Mouse (Mus musculus) gonadal fat pad, adult 2 months (tissue): ENCODE results near the gene Myrf. TPM values are rescaled to one million over a fixed set of nuclear protein-coding genes. Genes with fewer than 3 reads are reported as not detected.

Source experiments
- DNase-seq: peaks from one replicate; pipeline ENCODE4 v3.0.0-alpha.2; 2012; ENCODE audit warnings: low read depth
- polyA plus RNA-seq: library from polyadenylated mRNA; depleted of rRNA; stranded (reverse); fragments of >200 nt; gene quantifications from 2 replicates; pipeline ENCODE4 v1.2.3, GENCODE M21; 2012; rRNA removed

The Myrf gene
- 7.3 and 7.6 TPM in 2 replicates for polyA plus RNA-seq

DNA sequence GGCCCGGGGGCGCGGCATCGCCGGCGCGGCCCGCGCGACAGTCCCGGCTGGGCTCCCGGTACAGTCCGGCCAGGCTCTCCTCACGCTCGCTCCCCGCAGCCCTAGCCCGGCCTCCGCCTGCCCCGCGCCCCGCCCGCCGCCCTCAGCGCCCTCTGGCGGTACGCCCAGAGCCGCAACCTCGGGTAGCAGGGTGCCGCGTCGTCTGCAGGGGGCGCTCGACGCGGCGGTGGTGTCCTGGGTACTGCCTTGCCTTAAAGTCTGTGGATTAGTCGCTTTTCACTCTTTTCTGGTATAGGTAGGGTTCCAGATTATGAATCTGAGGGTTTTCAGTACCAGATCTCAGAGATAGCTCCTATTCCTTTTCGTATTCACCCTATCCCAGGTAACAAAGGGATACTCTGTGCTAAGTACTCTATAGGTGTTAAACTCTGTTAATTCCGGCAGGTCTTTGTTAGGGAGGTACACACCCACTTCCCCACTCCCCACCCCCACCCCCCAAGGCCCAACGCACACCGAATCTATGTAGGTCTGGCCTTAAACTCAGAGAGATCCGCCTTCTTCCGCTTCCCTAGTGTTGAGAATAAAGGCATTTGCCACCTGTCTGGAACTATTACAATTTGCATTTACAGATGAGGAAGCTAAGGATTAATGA lies at the start of gene Myrf:
Gene Myrf, minus strand, starts transcription at position 95 of the 652 bp plus-strand sequence.
- no peak for DNase-seq

DNA sequence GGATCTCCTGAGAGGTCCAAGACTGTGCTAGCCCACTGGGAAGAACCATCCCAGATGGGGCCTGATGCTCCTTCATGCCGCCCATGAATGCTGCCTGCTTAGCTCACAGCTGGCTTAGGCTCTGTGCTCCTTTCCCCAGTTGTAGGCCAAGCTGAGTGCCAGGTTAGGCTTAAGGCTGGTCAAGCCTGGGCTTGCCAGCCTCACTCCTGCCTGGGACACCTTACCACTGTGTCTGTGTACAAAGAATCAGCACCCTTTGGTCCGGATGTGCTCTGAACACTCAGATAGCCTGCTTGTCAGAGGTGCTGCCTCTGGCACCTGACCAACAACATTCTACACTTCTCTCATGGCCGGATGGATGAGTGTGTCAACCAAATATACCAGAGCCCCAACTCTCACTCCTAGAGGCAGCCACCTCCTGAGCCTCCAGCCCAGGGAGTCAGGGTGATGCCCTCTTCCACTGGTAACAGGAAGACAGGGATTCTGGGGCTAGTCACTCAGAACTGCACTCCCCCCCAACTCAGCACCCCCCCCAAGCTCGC lies 49.1 kb upstream of the Myrf start:
- peak; percentile 87 for DNase-seq

DNA sequence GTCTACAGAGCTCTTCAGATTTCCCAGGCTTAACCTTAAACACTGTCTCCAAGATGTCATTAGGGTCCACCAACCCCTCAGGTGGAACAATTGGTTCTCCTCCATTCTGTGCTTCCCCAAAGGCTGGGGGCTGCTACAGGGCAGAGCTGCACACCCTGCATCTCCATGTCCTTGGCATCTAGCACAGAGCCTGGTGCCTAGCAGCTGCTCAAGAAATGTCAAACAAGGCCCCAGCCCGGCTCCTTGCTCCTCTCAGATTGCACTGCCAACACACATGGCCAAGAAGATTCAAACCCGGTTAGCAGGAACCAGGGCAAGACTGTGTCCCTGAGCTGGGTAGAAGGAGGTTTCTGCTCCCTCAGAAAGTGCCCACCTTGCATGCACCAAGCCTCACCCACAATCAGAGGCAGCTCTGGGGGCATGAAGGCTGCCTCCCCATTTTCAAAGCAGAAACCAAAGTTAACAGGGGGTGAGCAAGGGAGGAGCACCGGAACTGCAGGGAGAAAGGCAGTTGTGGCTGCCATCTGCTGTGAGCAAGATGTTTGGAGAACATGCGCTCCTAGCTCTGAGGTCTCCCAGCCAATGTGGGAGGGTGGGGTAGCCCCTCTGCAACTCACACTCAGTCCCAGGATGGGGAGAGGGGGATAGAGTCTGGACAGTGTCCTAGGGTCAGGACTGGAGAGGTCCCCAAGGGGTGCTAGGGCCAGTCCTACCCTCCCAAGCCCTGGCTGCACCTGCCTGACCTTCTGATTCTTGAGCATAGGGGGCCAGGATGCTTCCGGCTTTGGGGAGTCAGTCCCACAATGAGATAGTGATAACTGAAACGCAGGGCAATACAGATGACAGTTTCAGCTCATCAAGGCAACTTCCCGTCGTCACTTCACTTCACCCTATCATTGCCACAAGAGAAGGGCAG lies 47.8 kb upstream of the Myrf start:
- no peak for DNase-seq

DNA sequence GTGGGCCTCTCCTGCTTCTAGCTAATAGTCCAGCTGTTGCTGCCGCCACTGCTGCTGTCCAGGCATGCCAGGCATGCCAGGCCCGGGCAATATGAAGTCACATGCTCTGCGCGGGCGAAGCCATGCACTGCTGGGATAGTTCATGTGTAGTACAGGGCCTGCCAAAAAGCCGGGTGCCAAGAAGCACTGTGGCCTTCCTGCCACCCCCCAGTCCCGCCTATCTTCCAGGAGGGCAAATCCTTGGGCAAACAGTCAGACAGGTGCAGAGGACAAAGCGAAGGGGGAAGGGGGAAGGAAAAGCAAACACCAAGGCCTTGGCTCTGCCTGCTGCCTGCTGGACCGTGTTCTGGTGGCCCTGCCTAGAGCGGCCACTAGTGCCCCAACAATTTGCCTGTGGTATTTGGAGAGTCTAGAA lies 45.9 kb upstream of the Myrf start:
- DNase-seq, result no peak

DNA sequence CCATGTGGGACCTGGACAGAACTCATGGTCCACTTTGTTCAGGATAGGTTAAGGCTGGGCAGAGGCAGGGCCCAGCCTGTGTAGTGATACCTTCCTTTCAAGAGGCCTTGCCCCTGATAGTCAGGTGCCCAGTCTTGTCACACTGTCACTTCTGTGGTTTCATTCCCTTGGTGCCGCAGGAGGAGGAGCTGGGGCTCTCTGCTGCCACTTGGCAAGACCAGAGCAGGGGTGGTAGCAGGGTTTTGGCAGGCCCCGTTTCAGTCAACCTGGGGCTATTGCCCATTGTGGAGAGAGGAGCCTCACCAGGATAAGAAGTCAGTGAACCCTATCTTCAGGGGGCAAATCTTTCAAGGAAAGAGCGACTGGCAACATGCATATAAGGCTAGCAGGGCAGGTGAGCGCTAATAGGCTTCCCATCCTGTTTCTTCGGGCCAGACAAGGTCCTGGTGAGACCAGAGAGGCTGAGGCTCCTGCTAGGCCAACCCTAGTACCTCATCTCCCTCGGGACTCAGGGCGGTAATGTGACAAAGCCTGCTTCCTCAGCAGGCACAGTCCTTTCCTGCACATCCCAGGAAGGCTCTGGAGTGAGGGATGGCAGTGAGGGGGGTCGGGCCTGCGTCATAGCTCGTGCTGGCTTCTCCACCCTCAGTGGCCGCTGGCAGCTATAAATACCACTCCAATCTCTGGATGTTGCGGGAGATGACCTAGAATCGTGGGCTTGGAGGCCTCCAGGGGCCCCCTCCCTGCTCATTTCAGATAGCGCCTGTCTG lies 40.4 kb upstream of the Myrf start:
- no peak for DNase-seq

DNA sequence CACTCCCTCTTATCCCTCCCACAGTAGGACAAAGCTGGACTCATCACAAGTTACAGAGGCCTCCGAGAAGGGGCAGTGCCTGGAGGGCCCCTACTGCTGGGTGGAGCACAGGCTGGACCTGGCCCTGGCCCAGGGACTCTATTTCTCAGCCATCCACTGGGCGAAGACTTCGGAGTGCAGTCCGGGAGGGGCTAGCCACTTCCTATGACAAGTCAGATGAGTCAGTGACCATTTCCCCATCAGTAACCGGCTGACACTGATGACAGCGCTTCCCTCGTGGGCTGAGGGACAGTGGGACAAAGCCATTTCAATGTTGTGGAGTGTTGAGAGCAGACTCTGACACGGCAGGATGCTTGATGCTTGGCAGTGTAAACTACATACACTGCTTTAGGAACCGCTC lies 39.1 kb upstream of the Myrf start:
- DNase-seq, result no peak

DNA sequence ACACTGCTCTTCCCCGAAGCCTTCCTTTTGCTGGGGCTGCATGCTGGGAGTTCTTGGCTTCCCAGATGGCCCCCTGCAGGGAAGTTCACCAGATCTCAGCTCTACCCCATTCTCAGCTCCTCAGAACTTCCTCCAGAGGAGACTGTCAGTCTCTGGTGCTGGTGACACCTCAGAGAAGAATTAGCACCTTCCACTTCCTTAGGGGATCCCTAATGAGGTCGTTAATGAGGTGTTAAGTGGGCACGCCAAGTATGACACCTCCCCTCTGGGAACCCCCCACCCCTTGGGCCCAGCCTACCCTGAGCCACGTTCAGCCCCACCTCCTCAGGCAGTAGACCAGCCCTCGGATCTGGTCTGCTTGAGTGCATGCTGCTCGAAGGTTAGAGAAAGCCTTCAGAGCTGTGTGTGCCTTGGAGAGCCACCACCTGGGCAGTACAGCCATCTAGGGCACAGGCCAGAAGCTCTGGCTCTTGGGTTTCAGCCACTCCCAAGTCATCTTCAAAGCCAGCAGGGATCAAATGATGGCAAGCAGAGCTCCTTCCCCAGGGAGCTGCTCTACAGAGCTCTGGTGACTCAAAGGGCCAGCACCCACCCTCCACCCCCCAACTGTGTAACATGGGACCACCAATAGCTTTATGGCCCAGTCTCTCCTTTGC lies 38.2 kb upstream of the Myrf start:
- DNase-seq, result no peak

DNA sequence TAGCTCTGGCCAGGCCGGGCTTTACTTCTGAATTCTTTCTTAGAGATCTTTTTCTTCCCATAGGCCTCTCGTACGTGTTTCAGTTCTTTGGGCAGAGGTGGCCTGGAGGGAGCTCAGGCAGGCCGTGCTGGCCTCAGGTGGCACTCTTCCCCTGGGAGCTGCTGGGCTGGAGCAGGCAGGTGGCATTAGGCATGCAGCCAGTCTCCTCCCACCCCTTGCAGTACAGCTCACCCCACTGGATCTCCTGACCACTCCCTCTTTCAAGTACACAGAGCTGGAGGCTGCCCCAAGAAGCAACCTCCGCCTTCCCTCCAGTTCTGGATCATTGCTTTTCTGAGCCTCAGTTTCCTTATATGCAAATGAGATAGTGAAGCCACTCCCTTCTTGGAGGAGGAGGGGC lies 37.2 kb upstream of the Myrf start:
- peak; percentile 79 for DNase-seq

DNA sequence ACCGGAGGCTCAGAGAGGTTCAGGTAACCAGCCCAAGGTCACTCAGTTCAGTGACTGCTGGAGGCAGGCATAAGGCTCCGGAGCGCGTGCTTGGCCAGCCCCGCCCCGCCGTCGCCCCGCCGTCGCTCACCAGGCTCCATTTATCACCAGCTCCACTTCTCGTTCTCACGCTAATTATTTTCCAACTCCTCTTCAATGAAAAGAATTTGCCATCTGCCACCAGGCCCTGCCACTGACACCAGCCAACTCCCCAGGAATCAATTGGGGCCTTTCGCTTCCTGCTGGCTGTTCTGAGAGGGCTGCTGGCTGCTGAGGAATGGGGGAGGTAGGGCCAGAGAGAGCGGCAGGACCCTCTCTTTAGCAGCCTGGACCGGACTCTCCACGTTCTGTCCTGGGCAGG lies 36.8 kb upstream of the Myrf start:
- no peak for DNase-seq

DNA sequence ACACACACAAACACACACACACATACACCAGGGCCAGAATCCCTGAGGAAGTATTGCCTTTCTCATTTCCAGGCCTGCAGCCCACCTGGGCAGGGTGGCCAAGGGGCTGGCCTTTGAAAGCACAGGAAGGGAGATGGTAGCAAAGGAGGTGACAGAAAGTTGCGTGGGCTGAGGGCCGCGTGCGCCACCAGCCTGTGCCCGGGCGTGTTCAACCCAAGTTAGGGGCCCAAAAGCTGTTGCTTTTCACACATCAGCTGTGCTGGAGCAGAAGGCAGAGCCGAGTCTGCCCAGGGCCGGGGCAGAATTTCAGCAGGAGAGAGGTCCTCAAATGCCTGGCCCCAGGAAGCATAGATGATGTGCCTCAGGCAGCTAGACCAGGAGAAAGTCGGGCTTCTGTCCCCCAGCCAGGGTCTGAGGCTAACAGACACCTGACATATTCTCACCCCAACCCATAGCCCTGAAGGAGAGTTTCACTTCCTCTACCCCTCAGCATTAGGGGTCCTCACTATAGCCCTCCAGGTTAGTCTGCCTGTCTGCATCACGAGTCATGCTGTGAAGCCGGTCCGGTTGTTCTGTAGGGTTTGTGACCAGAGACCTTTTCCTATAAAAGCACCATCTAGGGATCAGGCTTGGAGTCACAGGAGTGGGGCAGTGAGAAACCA lies 36.1 kb upstream of the Myrf start:
- DNase-seq, result no peak

DNA sequence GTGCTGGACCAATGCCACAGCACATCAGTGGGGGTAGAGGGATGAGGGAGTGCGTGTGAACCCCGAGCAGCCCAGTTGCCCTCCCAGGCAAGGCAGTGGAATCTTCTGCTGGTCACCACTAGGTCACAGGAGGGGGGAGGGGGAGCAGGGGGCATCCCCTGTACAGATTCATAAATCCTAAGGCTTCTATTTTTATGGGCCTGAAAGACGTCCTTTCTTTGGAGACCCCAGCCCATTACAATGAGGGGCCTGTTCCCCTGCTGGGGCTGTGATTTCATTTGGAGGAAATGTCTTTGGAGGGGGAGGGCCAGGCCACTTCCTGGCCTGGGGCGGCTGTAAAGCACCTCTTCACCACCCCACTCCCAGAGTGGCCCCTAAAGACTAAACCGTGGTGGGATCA lies 33.5 kb upstream of the Myrf start:
- DNase-seq, result no peak

DNA sequence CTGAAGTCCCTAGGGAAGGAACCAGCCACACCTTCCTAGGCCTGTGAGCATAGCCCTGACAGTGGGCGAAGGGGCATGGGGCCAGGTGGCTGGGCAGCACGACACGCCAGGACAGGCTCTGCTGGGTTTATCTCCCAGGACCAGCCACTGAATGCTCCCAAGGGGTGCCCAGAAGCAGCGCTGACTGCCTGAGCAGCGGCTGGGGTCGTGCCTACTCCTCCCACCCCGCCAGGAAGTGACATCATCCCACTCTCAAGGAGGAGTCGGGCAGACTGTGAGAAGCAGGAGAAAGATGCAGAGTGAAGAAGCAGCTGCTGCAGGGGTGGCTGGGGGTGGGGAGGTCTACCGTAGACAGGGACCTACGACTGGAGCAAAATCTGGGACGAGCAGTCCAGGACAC lies 32.2 kb upstream of the Myrf start:
- no peak for DNase-seq

DNA sequence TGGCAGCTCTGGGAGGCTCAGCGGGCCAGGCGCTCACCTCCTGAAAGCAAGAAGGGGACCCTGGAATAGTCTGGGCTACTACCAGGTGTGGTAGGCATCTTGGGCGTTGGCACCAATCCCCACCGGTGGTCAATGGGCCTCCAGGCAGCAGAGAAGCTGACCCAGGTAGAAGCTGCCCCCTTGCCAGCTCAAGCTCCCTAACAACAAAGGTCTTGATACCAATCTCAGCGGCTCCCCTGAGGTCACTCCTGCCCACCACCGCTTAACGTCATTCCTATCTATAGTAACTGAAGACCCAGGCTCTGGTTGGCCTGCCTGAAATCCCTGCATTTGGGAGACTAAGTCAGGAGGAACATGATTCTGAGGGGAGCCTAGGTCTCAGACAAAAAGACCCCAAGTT lies 31.0 kb upstream of the Myrf start:
- no peak for DNase-seq

DNA sequence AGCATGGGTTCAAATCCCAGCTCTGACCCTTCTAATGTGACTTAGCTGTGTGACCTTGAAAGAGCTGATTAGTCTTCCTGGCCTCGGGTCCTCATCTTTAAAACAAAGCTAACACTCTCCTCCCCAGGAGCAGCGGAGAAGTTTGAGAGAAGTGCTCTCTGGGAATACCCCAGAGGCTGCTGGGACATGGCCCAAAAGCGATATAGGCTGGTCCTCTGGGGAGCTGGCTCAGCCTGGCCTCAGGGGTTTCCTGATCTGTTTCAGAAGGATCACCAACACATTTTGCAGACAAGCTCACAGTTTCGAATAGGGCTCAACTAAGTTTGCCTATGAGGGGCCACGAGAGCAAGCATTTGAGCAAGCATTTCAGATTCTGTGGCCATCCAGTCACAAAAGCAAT lies 29.8 kb upstream of the Myrf start:
- no peak for DNase-seq

DNA sequence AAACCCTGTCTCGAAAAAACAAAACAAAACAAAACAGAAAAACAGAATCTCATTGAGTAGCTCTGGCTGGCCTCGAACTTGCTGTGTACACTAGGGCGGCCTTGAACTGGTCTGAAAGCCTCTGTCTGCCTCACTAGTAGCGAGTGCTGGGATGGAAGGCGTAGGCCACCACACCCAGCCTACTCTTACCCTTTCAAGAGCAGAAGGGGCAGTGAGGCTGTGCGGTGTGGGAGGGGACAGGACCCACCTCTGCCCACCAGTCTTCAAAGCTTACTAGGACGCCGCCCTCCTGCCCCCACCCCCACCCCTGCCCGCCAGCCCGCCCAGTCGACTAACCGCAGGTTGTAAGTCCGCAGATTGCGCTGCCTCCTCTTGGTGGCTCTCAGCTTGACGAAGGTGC lies 28.3 kb upstream of the Myrf start:
- no peak for DNase-seq

DNA sequence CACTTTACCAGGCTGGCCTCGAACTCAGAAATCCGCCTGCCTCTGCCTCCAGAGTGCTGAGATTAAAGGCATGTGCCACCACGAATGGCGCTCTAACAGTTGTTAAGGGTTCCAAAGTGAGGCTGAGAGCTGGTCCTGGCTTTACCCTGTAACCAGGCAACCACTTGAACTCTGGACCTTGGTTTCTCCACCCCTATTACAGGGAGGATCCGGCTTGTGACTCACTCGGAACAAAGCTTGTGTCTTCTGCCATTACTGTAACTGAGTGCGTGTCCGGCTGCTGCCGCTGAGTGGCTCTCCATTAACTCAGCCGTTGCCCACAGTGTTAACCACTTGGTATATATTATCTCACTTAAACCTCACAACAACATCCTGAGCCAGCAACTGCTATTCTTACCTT lies 27.4 kb upstream of the Myrf start:
- no peak for DNase-seq

DNA sequence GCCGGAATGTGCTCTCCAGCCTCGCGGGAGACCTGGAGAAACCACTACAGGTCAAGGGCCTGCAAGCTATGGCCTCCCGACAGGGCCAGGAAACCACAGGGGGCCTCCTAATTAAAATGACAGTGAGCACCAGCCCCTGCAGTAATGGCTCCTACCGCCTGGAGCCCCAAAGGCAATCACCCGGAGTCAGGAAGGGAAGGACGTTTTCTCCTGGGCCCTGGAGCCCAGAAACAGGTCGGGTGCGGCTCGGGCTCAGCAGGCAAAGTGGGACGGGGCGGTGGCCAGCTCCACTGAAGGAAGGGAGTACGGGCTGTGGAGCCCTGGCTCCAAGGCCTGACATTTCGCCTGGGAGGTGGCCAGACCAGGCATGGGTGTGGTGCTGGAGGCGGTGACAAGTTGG lies 26.5 kb upstream of the Myrf start:
- DNase-seq, result no peak

DNA sequence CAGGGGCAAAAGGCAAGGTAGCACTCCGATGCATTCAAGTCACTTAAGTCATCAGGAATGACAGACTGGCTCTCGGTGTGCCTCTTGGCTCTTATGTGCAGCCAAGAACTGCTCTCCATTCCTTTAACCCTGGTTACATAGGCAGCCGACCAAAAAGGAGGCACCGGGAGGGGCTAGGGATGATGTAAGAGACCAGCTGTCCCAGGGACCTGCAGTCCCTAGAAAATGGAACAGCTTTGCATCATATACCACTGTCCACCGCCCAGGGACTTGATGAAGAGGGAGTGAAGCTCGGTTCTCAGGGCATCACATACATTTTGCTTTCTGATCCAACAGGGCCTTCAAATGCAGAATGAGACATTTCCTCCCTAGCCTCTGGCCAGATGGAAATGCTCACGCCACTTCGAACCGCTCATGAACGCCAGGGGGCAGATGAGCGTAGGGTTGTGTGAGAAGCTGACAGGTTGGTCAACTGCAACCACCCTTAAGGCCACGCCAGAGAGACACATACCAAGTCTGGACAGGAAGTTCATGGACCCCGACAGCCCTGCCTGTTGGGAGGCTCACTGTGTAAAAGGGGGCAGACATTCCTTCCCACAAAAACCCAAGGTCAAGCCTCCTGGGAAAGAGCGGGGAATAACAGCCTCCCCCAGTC lies 25.8 kb upstream of the Myrf start:
- no peak for DNase-seq

DNA sequence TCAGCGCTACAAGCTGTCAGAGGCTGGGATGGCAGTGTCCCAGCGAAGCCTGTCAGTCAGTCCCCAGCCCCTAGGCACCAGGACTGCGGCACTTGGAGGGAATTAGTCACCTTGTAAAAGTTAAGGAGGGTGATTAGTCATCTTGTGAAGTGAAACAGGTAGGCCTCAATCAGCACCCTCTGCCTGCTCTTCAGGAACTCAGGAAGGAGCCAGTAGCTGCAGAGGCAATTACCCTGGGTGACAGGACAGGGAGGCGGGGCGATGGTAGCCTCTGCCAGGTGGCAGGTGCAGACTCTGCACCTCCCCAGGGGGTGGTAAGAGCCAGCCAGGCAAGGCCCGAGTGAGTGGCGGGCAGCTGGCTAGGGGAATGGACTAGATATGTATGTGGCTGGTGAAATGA lies 20.8 kb upstream of the Myrf start:
- DNase-seq, result no peak

DNA sequence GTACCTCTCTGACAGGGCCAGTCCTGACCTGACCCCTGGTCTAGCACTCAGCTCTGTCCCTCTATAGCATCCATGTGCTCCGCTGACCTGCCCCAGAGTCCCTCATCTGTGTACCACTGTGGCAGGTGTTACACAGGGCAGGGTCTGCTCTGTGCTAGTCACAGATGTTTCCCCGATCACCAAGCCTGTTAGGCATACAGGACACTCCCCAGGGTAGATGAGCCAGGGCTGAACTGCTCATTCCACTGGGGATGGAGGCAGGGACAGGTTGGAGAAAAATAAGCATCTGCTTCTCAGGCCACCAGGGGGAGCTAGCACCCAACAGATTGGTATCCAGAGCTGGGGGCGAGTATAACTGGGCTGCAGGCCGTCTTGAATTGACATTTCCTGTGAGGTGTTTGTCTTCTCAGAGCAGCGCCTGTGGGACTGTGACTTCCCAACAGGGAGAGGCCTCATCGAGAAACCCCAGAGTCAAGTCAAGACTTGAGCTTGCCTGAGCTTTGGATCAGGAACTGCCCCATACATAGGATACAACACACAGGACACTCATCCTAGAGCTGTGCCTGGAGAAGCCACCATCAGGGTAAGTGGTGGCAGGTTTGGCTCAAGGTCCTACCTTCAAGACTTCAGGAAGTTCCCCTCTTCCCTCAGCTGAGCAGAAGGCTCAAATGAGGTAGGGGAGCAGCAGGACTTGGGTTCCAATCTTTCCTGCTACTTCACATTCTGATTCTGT lies 17.9 kb upstream of the Myrf start:
- DNase-seq, result no peak
